Mouse (Mus musculus): ENCODE results near the gene Csn1s2a. TPM values are rescaled to one million over a fixed set of nuclear protein-coding genes. Genes with fewer than 3 reads are reported as not detected.
A peak's percentile ranks its signal among the peaks of the same experiment; 100 is the strongest.

The Csn1s2a gene
- total and polyA plus RNA-seq, 2 experiments: not detected

GRCm38 (mm10) chr5:87807782-87808181 is 33.4 kb downstream of the Csn1s2a start, which contains the start of gene Csn1s2b:
Gene Csn1s2b, plus strand, starts transcription at chr5:87808082.
- Histone ChIP-seq H3K4me3 (ENCODE audit: insufficient read depth, low read depth, low read length) (no peak within 1 kb of the TSS), H3K4me1 (ENCODE audit: control insufficient read depth, insufficient read depth, low read length) (no peaks in the 10 kb centered on the region), H3K27me3 (ENCODE audit: control insufficient read depth, insufficient read depth, low read length) (no peaks in the 10 kb centered on the region), H3K9ac (ENCODE audit: low read depth, low read length) (no peak within 1 kb of the TSS), H3K36me3 (ENCODE audit: control insufficient read depth, insufficient read depth, low read length) (no peaks in the 10 kb centered on the region), H3K79me2 (ENCODE audit: control insufficient read depth, insufficient read depth, low read length) (no peaks in the 10 kb centered on the region), H3K27ac (replicated peaks; ENCODE audit: insufficient read depth, low read depth, low read length) (no peak within 1 kb of the TSS)
- 62% methylated on average over 2 of the region's 2 CpGs for WGBS
- TF ChIP-seq CTCF (IDR thresholded peaks at IDR 0.05; ENCODE audit: low read depth, low read length) (no peak), POLR2A (IDR thresholded peaks at IDR 0.05; ENCODE audit: extremely low read depth, insufficient read depth, low read length) (no peak)
- no peak for DNase-seq (ENCODE audit: extremely low read depth, low read depth, low spot score)

GRCm38 (mm10) chr5:87809253-87809652 is 34.9 kb downstream of the Csn1s2a start:
- Histone ChIP-seq H3K27me3 (ENCODE audit: control insufficient read depth, insufficient read depth, low read length) (no peaks in the 10 kb centered on the region), H3K9ac (ENCODE audit: low read depth, low read length) (no peak overlapping the region), H3K4me1 (ENCODE audit: control insufficient read depth, insufficient read depth, low read length) (no peaks in the 10 kb centered on the region), H3K79me2 (ENCODE audit: control insufficient read depth, insufficient read depth, low read length) (no peaks in the 10 kb centered on the region), H3K27ac (replicated peaks; ENCODE audit: insufficient read depth, low read depth, low read length) (no peak overlapping the region), H3K4me3 (ENCODE audit: insufficient read depth, low read depth, low read length) (no peak overlapping the region), H3K36me3 (ENCODE audit: control insufficient read depth, insufficient read depth, low read length) (no peaks in the 10 kb centered on the region)
- peak; percentile 1 for DNase-seq (ENCODE audit: extremely low read depth, low read depth, low spot score)
- TF ChIP-seq POLR2A (IDR thresholded peaks at IDR 0.05; ENCODE audit: extremely low read depth, insufficient read depth, low read length) (no peak), CTCF (IDR thresholded peaks at IDR 0.05; ENCODE audit: low read depth, low read length) (no peak)
- WGBS: 55% methylated on average over 2 of the region's 2 CpGs

GRCm38 (mm10) chr5:87825386-87825785 is 51.0 kb downstream of the Csn1s2a start, which contains the start of gene Prr27:
Gene Prr27, plus strand, starts transcription at chr5:87825686.
- Histone ChIP-seq H3K9ac (ENCODE audit: low read depth, low read length) (no peak within 1 kb of the TSS), H3K27me3 (ENCODE audit: control insufficient read depth, insufficient read depth, low read length) (no peaks in the 10 kb centered on the region), H3K36me3 (ENCODE audit: control insufficient read depth, insufficient read depth, low read length) (no peaks in the 10 kb centered on the region), H3K4me1 (ENCODE audit: control insufficient read depth, insufficient read depth, low read length) (no peaks in the 10 kb centered on the region), H3K27ac (replicated peaks; ENCODE audit: insufficient read depth, low read depth, low read length) (no peak within 1 kb of the TSS), H3K79me2 (ENCODE audit: control insufficient read depth, insufficient read depth, low read length) (no peaks in the 10 kb centered on the region), H3K4me3 (ENCODE audit: insufficient read depth, low read depth, low read length) (no peak within 1 kb of the TSS)
- TF ChIP-seq CTCF (IDR thresholded peaks at IDR 0.05; ENCODE audit: low read depth, low read length) (no peak), POLR2A (IDR thresholded peaks at IDR 0.05; ENCODE audit: extremely low read depth, insufficient read depth, low read length) (no peak)
- no peak for DNase-seq (ENCODE audit: extremely low read depth, low read depth, low spot score)
- 30% methylated on average over 1 of the region's 1 CpGs for WGBS

Other genes with a start within 250 kb of the Csn1s2a start
- 21.9 and 36.1 TPM in 2 replicates for gene Sult1b1, start 236.4 kb upstream of the Csn1s2a start, total RNA-seq (2014; rRNA removed)
- 1.9 and 3.7 TPM in 2 replicates for gene Sult1b1, start 236.4 kb upstream of the Csn1s2a start, polyA plus RNA-seq (2012; rRNA removed)
- 141 and 268 TPM in 2 replicates for gene Sult1d1, start 205.5 kb upstream of the Csn1s2a start, total RNA-seq (2014; rRNA removed)
- 6.7 and 10.2 TPM in 2 replicates for gene Sult1d1, start 205.5 kb upstream of the Csn1s2a start, polyA plus RNA-seq (2012; rRNA removed)
- 0.09 and 0.20 TPM in 2 replicates for gene Sult1e1, start 183.0 kb upstream of the Csn1s2a start, total RNA-seq (2014; rRNA removed)
- 0.49 TPM in 1 of 2 replicates, not detected in the other for gene Sult1e1, start 183.0 kb upstream of the Csn1s2a start, polyA plus RNA-seq (2012; rRNA removed)
- gene Csn1s1, start 108.4 kb upstream of the Csn1s2a start, total RNA-seq (2014; rRNA removed): not detected in 2 replicates
- gene Csn1s1, start 108.4 kb upstream of the Csn1s2a start, polyA plus RNA-seq (2012; rRNA removed): not detected in 2 replicates
- not detected in 2 replicates for gene Csn2, start 74.9 kb upstream of the Csn1s2a start, total RNA-seq (2014; rRNA removed)
- gene Csn2, start 74.9 kb upstream of the Csn1s2a start, polyA plus RNA-seq (2012; rRNA removed): 0.14 TPM in 1 of 2 replicates, not detected in the other
- not detected in 2 replicates for gene Csn1s2b, start 33.5 kb downstream of the Csn1s2a start, total RNA-seq (2014; rRNA removed)
- gene Csn1s2b, start 33.5 kb downstream of the Csn1s2a start, polyA plus RNA-seq (2012; rRNA removed): not detected in 2 replicates
- not detected in 2 replicates for gene Prr27, start 51.1 kb downstream of the Csn1s2a start, total RNA-seq (2014; rRNA removed)
- not detected in 2 replicates for gene Prr27, start 51.1 kb downstream of the Csn1s2a start, polyA plus RNA-seq (2012; rRNA removed)
- gene Odam, start 110.5 kb downstream of the Csn1s2a start, total RNA-seq (2014; rRNA removed): not detected in 2 replicates
- gene Odam, start 110.5 kb downstream of the Csn1s2a start, polyA plus RNA-seq (2012; rRNA removed): not detected in 2 replicates
- gene Csn3, start 151.0 kb downstream of the Csn1s2a start, total RNA-seq (2014; rRNA removed): not detected in 2 replicates
- gene Csn3, start 151.0 kb downstream of the Csn1s2a start, polyA plus RNA-seq (2012; rRNA removed): not detected in 2 replicates
- not detected in 2 replicates for gene 2310003L06Rik, start 194.9 kb downstream of the Csn1s2a start, total RNA-seq (2014; rRNA removed)
- not detected in 2 replicates for gene 2310003L06Rik, start 194.9 kb downstream of the Csn1s2a start, polyA plus RNA-seq (2012; rRNA removed)
- gene Gm28434, start 194.9 kb downstream of the Csn1s2a start, total RNA-seq (2014; rRNA removed): not detected in 2 replicates
- not detected in 2 replicates for gene Gm28434, start 194.9 kb downstream of the Csn1s2a start, polyA plus RNA-seq (2012; rRNA removed)
- not detected in 2 replicates for gene Cabs1, start 204.9 kb downstream of the Csn1s2a start, total RNA-seq (2014; rRNA removed)
- gene Cabs1, start 204.9 kb downstream of the Csn1s2a start, polyA plus RNA-seq (2012; rRNA removed): not detected in 2 replicates
- not detected in 2 replicates for gene Smr3a, start 228.0 kb downstream of the Csn1s2a start, total RNA-seq (2014; rRNA removed)
- gene Smr3a, start 228.0 kb downstream of the Csn1s2a start, polyA plus RNA-seq (2012; rRNA removed): not detected in 2 replicates